Mouse (Mus musculus): ENCODE measurements at regions not wholly inside any gene's neighbourhood (a gene's known extent, or its start where the extent isn't known, plus 50 kb on each side); places are given as distances from the start of the nearest gene placed in this dataset.

DNA sequence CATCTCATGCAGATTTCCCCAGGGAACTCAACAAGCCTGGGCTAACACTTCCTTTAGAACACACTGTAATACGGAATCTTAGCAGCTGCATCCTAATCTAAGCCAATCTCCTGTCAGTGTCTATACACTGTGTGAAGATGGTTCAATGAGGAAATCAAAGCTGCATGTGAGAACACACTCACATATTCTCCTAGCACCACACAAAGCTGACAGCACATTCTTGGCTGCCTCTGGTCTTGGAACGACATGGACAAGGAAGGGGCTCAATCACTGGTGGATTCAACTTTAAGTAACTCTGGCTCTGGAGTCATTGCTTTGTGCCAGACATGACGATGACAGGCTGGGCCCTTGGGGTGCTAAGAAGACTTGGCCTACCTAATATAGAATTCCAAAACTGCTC, 96.2 kb downstream of the Qpct start:
- H3K36me3 ChIP-seq (ENCODE audit: control insufficient read depth, insufficient read depth, low read length, poor library complexity, severe bottlenecking): no peaks in the 10 kb centered on the region
- H3K9ac ChIP-seq (ENCODE audit: insufficient read depth, low read depth, low read length, poor library complexity, severe bottlenecking): no peak overlapping the region
- no peaks in the 10 kb centered on the region for H3K9me3 ChIP-seq (ENCODE audit: control insufficient read depth, insufficient read depth, low read depth, low read length)
- H3K4me1 ChIP-seq (ENCODE audit: control insufficient read depth in 2 of 2, insufficient read depth in 2 of 2, low read length in 2 of 2, poor library complexity in 1 of 2): no peaks in the 10 kb centered on the region
- in situ Hi-C loops (cut with MboI; ENCODE audit: low sequenced_read_pairs in 2 of 2, unreplicated experiment in 2 of 2): no loop called here
- no peak overlapping the region for H3K27ac ChIP-seq (ENCODE audit: insufficient read depth, low read depth, low read length, poor library complexity, severe bottlenecking)
- TF ChIP-seq ZC3H11A (IDR thresholded peaks at IDR 0.05; ENCODE audit: borderline replicate concordance, low read depth, low read length): no peak
- TF ChIP-seq CHD2 (IDR thresholded peaks at IDR 0.05; ENCODE audit: low read depth, low read length): no peak
- TF ChIP-seq MAFK (IDR thresholded peaks at IDR 0.05; ENCODE audit: insufficient read depth, low read depth, low read length): no peak
- no peak for TF ChIP-seq ZNF384 (IDR thresholded peaks at IDR 0.05; ENCODE audit: low read depth, low read length)
- no peak for TF ChIP-seq HCFC1 (IDR thresholded peaks at IDR 0.05; ENCODE audit: borderline replicate concordance, insufficient read depth, low read length)
- no peak overlapping the region for H3K4me3 ChIP-seq (ENCODE audit: insufficient read depth in 1 of 2, low read depth in 1 of 2, low read length in 2 of 2, poor library complexity in 1 of 2, severe bottlenecking in 1 of 2)
- no peak for DNase-seq (ENCODE audit: low read depth, low spot score)

GRCm38 (mm10) chr17:79144913-79145625, 93.4 kb downstream of the Qpct start:
- Histone ChIP-seq H3K27ac (ENCODE audit: insufficient read depth, low read depth, low read length, poor library complexity, severe bottlenecking) (no peak overlapping the region), H3K4me3 (ENCODE audit: insufficient read depth in 1 of 2, low read depth in 1 of 2, low read length in 2 of 2, poor library complexity in 1 of 2, severe bottlenecking in 1 of 2) (no peak overlapping the region), H3K4me1 (ENCODE audit: control insufficient read depth in 2 of 2, insufficient read depth in 2 of 2, low read length in 2 of 2, poor library complexity in 1 of 2) (no peaks in the 10 kb centered on the region), H3K9ac (ENCODE audit: insufficient read depth, low read depth, low read length, poor library complexity, severe bottlenecking) (no peak overlapping the region), H3K36me3 (ENCODE audit: control insufficient read depth, insufficient read depth, low read length, poor library complexity, severe bottlenecking) (no peaks in the 10 kb centered on the region), H3K9me3 (ENCODE audit: control insufficient read depth, insufficient read depth, low read depth, low read length) (no peaks in the 10 kb centered on the region)
- DNase-seq (ENCODE audit: low read depth, low spot score): no peak
- TF ChIP-seq ZC3H11A (IDR thresholded peaks at IDR 0.05; ENCODE audit: borderline replicate concordance, low read depth, low read length): no peak
- TF ChIP-seq MAFK (IDR thresholded peaks at IDR 0.05; ENCODE audit: insufficient read depth, low read depth, low read length): no peak
- no peak for TF ChIP-seq HCFC1 (IDR thresholded peaks at IDR 0.05; ENCODE audit: borderline replicate concordance, insufficient read depth, low read length)
- TF ChIP-seq ZNF384 (IDR thresholded peaks at IDR 0.05; ENCODE audit: low read depth, low read length): no peak
- no peak for TF ChIP-seq CHD2 (IDR thresholded peaks at IDR 0.05; ENCODE audit: low read depth, low read length)
- in situ Hi-C loops (cut with MboI; ENCODE audit: low sequenced_read_pairs in 2 of 2, unreplicated experiment in 2 of 2): no loop called here

GRCm38 (mm10) chr17:79143031-79143430, 91.3 kb downstream of the Qpct start:
- H3K9me3 ChIP-seq (ENCODE audit: control insufficient read depth, insufficient read depth, low read depth, low read length): no peaks in the 10 kb centered on the region
- no peak overlapping the region for H3K4me3 ChIP-seq (ENCODE audit: insufficient read depth in 1 of 2, low read depth in 1 of 2, low read length in 2 of 2, poor library complexity in 1 of 2, severe bottlenecking in 1 of 2)
- in situ Hi-C loops (cut with MboI; ENCODE audit: low sequenced_read_pairs in 2 of 2, unreplicated experiment in 2 of 2): no loop called here
- no peaks in the 10 kb centered on the region for H3K4me1 ChIP-seq (ENCODE audit: control insufficient read depth in 2 of 2, insufficient read depth in 2 of 2, low read length in 2 of 2, poor library complexity in 1 of 2)
- TF ChIP-seq ZNF384 (IDR thresholded peaks at IDR 0.05; ENCODE audit: low read depth, low read length): no peak
- no peak for TF ChIP-seq MAFK (IDR thresholded peaks at IDR 0.05; ENCODE audit: insufficient read depth, low read depth, low read length)
- TF ChIP-seq HCFC1 (IDR thresholded peaks at IDR 0.05; ENCODE audit: borderline replicate concordance, insufficient read depth, low read length): no peak
- TF ChIP-seq ZC3H11A (IDR thresholded peaks at IDR 0.05; ENCODE audit: borderline replicate concordance, low read depth, low read length): no peak
- no peak for TF ChIP-seq CHD2 (IDR thresholded peaks at IDR 0.05; ENCODE audit: low read depth, low read length)
- no peaks in the 10 kb centered on the region for H3K36me3 ChIP-seq (ENCODE audit: control insufficient read depth, insufficient read depth, low read length, poor library complexity, severe bottlenecking)
- H3K9ac ChIP-seq (ENCODE audit: insufficient read depth, low read depth, low read length, poor library complexity, severe bottlenecking): no peak overlapping the region
- no peak for DNase-seq (ENCODE audit: low read depth, low spot score)
- no peak overlapping the region for H3K27ac ChIP-seq (ENCODE audit: insufficient read depth, low read depth, low read length, poor library complexity, severe bottlenecking)
